Mouse (Mus musculus) hindbrain, embryonic 16.5 days (tissue): Measurements from ENCODE around the gene Arnt2. TPM values are rescaled to one million over a fixed set of nuclear protein-coding genes. Genes with fewer than 3 reads are reported as not detected.

ENCODE experiments used
- polyA plus RNA-seq: library from polyadenylated mRNA; unstranded; fragments of >200 nt; fragmentation: Nextera tagmentation; extraction: Ambion mirVana; gene quantifications from 2 replicates; pipeline ENCODE4 v1.2.1, GENCODE M21; 2015

Gene Arnt2
- polyA plus RNA-seq, 1 experiment from 2014 or later = 53.8 TPM

Other genes starting within 250 kb of the Arnt2 start
- gene Gm2115, start 118.8 kb upstream of the Arnt2 start, polyA plus RNA-seq = 1.9 and 2.0 TPM in 2 replicates
- 15.7 and 15.9 TPM in 2 replicates for gene Fah, start 196.5 kb upstream of the Arnt2 start, polyA plus RNA-seq